11 mouse cellular contexts compared by ENCODE assay signal in the genomic region with DNA sequence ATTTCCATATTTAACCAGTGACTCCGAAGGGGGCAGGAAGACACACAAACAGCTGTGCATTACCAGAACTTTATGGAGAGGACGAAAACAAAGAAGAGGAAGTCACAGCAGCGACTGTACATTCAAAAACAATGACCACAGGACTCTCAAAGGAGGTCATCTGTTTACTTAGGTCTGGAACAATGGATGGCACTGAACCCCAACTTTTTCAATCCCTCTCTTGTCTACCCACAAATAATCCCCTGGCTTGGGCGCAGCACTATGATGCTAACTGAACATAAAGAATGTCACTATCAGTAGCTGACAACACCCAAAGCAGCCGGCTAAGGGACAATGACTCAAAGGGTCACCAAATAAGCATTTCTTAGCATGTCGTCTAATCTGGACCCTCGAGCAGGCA.
DNase-seq lines count a peak whose midpoint lies in the region; ATAC-seq and TF ChIP-seq lines count a peak whose summit lies in the region.
"Had no signal": no experiment of that assay in that cellular context is flagged by ENCODE, and none has a peak within 500 bp of the region (broad histone marks: within the 10 kb centered on the region; RNA-seq: fewer than 3 reads in every experiment).

No protein-coding gene starts in this region.

- TF ChIP-seq CTCF in heart, adult 2 months (IDR thresholded peaks at IDR 0.05) = no peak

- no peak overlapping the region for H3K4me3 ChIP-seq in heart, adult 2 months
- no peak overlapping the region for H3K4me3 ChIP-seq in intestine, embryonic 16.5 days (ENCODE audit: low read length)

- peaks cover 4% of the 10 kb centered on the region for H3K36me3 ChIP-seq in heart, adult 2 months (ENCODE audit: control insufficient read depth, insufficient read depth, low read length)
- no peaks in the 10 kb centered on the region for H3K36me3 ChIP-seq in intestine, embryonic 16.5 days (ENCODE audit: control insufficient read depth, insufficient read depth, low read length)

- DNase-seq in heart, adult 2 months = no peak
- no peak for DNase-seq in heart, postnatal 10 days
- DNase-seq in layer of hippocampus, adult 9-11 months = peak; percentile 63
- DNase-seq in layer of hippocampus, postnatal 10 days (ENCODE audit: low spot score in 2 of 2) = no peak
- DNase-seq in right cerebral cortex, adult 18-20 months = peak; percentile 18
- no peak for DNase-seq in right cerebral cortex, adult 2 months (ENCODE audit: low spot score in 2 of 2)
- DNase-seq in telencephalon, adult 2 months (ENCODE audit: low read depth, low spot score) = peak; percentile 65
- DNase-seq: spleen, adult 18-20 months; thymus, postnatal 25 days had no signal

- intact Hi-C loops in heart, adult 2 months (cut with DNase I) = loop anchor here (1.0 kb wide), 1 partner anchor 25 kb away; no protein-coding TSS in a partner anchor
- intact Hi-C loops in heart, postnatal 10 days (cut with DNase I) = no loop called here

- TF ChIP-seq POLR2A in heart, adult 2 months (IDR thresholded peaks at IDR 0.05; ENCODE audit: insufficient read depth, low read depth, low read length) = no peak

- H3K9ac ChIP-seq in heart, adult 2 months (ENCODE audit: low read depth, low read length) = peak overlapping the region; percentile 51; the same call in 1 of the 2 replicates
- no peak overlapping the region for H3K9ac ChIP-seq in intestine, embryonic 16.5 days (ENCODE audit: low read depth, low read length)

- H3K27me3 ChIP-seq in heart, adult 2 months (ENCODE audit: control insufficient read depth, insufficient read depth, low read length) = no peaks in the 10 kb centered on the region
- no peaks in the 10 kb centered on the region; the same call in 1 of the 2 replicates for H3K27me3 ChIP-seq in intestine, embryonic 16.5 days (replicated peaks; ENCODE audit: control insufficient read depth, insufficient read depth, low read length)

- TF ChIP-seq EP300 in heart, adult 2 months (IDR thresholded peaks at IDR 0.05; ENCODE audit: insufficient read depth, low read depth, low read length) = no peak

- H3K27ac ChIP-seq in heart, adult 2 months = peak overlapping the region; percentile 41
- H3K27ac ChIP-seq in intestine, embryonic 16.5 days (ENCODE audit: low read length) = no peak overlapping the region

- no peak overlapping the region for H3K4me2 ChIP-seq in intestine, embryonic 16.5 days (ENCODE audit: low read depth, low read length)

- 22% methylated on average over 7 of the region's 7 CpGs for WGBS in heart, adult 2 months
- 60% methylated on average over 7 of the region's 7 CpGs for WGBS in intestine, embryonic 16.5 days

- ATAC-seq in intestine, embryonic 16.5 days = no peak
- ATAC-seq: intestine, postnatal 0 days had no signal

- peaks cover 4% of the 10 kb centered on the region for H3K4me1 ChIP-seq in heart, adult 2 months (ENCODE audit: control insufficient read depth, insufficient read depth, low read length)
- H3K4me1 ChIP-seq in intestine, embryonic 16.5 days (ENCODE audit: control insufficient read depth, insufficient read depth, low read length) = no peaks in the 10 kb centered on the region

- H3K79me2 ChIP-seq in heart, adult 2 months (replicated peaks; ENCODE audit: control insufficient read depth, insufficient read depth, low read length) = peaks cover 2% of the 10 kb centered on the region; the same call in 1 of the 2 replicates

- no peaks in the 10 kb centered on the region for H3K9me3 ChIP-seq in intestine, embryonic 16.5 days (ENCODE audit: control insufficient read depth, low read length)

Comparison
In these comparisons a context has a peak if more than half of its experiments do, and no peak if none do; other contexts are left out.
1. DNase-seq: peak in layer of hippocampus, adult 9-11 months (single experiment), right cerebral cortex, adult 18-20 months (single experiment) and telencephalon, adult 2 months (single experiment); none in heart, adult 2 months (0 of 2), heart, postnatal 10 days (0 of 2), layer of hippocampus, postnatal 10 days (0 of 2) and right cerebral cortex, adult 2 months (0 of 2).